Mouse (Mus musculus): ENCODE measurements around the gene Sgip1.

Gene Sgip1

DNA sequence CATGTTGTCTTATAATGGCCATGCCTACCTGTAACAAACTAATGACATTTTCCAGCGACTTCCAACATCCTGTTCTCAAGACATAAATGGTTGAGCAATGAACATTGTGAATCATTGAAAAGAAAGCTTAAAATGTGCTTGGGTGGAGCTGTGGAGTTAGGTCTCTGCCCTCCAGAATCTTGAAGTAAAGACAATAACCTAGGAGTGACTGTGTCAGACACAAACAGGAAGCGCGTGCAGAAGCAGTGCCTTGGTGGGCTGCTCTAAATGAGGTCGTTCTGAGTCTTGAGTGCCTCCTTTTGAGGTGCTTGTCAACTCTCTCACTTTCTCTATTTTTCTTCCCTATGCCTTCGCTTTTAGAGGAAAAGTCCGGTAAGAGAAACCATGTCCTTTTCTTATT lies 159.1 kb downstream of the Sgip1 start:
- DNase-seq = no peak

GRCm38 (mm10) chr4:102907843-102908427 lies 166.8 kb downstream of the Sgip1 start:
- DNase-seq = no peak

DNA sequence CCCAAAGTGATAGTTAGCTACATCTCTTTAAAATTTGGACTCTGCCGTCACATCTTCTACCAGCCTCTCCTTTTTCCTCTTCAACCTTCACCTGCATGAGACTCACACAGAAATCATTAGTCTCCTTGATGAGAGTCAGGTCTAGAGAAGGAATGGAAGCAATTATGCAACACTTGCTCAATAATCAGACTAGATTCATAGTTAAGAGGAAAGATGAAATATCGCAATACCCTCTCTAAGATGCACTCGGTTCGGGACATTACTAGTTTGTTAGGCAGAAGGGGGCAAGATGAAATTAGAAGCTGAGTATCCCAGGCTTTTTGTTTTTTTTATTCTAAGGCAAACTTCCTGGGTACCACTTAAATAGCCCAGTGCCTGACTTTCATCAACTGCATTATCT lies 169.1 kb downstream of the Sgip1 start:
- DNase-seq = no peak

DNA sequence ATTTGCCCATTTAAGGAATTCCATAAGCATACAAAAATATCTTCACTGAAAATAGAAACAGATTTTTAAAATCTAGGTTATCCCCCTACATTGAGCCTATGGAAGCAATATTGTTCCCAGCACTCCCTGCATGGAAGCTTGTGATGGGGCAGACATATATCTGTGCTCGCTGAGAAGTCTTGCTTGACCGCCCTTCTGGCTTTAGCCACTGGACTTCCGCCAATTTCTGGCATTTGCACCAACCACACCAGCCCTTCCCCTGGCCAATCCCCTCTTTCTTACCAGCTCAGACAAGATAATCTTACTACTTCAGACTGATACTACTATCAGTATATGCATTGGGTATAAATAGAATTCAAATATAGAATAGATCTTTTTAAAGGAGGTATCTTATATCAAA lies 172.1 kb downstream of the Sgip1 start:
- DNase-seq = no peak

DNA sequence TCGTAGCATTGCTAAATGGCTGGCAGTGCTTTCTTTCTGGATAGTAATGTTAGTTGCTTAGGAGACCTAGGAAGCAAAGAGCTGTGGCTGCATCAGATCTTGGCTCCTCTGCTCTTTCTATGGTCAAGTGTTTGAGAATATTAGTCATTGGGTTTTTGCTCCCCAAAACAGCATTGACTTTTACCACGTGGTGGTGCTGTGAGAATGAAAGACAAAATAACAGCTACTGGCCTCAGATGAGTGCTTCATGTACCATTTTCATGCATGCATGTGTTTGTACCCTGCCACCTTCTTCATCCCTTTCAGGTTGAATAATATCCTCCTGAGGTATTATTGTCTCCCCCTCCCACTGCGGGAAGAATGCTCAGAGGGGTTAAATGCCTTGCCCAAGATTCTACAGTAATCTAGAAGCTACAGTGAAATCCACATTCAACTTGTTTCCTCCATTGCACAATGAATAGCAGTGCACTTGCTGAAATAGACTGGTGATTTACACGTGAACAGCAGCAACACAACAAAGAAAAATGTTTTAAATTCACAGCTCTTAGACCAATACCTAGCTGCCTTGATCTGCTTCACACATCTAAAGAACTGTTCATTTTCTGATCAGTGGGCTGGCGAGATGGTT lies 172.7 kb downstream of the Sgip1 start:
- no peak for DNase-seq

DNA sequence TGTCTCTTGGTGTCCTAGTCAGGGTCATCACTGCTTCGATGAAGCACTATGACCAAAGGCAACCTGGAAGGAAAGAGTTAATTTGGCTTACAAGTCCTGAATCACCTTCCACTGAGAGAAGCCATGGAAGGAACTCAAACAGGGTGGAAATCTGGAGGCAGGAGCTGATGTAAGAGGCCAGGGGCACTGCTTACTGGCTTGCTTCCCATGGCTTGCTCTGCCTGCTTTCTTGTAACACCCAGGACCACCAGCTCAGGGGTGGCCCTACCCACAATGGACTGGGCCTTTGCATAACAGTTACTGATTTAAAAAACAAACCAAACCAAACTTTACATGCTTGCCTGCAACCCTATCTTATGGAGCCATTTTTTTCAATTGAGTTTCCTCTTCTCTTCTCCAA lies 177.1 kb downstream of the Sgip1 start:
- no peak for DNase-seq

DNA sequence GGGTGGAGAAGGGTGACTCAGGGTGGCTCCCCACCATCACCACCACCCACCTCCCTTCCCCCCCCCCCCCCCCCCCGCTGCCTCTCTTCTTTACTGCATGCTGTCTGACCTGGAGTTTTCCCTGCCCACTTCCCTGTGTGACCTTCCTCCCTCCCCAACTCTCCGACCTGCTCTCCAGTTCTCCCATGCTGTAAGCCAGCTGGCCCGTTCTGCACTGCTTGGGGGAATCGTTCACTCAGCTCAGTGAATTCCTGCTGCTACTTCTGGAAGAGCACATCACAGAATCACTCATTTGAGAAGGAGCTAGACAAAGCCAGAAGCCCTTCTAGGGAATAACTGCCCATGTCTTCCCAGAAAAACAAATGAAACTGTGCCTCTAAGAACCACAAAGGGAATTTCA lies 188.4 kb downstream of the Sgip1 start:
- no peak for DNase-seq

- DNase-seq = no peak
Measured at GRCm38 (mm10) chr4:102930679-102931078, 189.6 kb downstream of the Sgip1 start.

DNA sequence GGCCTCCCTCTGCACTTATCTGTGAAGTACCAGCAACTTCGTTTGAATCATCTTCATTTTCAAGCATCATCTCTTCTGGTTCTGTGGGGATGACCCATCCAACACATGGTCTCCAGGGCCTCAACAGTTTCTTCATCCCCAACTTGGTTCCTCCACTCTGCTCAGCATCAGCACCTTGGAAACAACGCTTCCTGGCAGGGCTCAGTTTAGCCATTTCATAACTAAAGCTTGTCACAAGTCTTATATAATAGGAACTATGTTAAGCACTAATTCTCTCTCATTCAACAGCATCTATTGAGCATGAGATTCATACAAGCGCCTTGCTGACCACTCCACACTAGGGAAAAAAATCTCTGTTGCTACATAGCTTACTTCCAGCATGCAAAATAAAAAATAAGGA lies 199.2 kb downstream of the Sgip1 start:
- no peak for DNase-seq

DNA sequence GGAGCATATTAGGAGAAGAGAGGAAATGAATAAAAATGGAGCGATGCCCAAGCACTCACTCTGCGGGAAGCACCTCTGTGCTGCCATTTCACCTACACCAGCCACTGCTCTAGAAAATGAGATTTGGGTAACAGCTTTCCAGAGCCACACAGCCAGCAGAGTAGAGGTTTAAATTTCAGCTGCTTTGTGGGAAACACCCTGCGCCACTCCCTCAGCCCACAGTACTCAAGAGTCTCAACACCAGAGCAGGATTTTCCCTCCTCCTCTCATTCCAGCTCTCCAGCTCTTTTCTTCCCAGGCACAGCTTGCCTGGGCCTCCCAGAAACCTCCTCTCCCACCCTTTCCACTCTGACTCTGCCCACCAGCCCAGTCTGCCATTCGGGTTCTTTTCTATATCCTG lies 199.6 kb downstream of the Sgip1 start:
- DNase-seq = no peak

DNA sequence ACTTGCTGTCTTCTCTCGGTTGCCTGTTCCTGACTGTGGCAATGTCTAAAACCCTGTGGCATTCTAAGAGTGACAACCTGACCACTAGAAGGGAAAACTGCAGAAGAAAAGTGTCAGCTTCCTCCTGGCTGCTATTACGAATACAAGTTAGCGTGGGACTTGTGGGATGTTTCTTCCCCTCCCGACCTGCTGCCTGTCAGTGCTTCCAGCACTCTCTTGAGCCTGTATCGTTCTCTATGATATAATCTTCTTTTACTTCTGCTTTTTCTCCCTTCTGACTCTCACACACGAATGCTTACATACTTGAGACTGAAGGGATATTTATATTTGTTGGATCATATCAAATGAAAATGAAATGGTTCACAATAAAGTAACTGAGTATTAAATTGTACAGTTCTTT lies 203.2 kb downstream of the Sgip1 start:
- no peak for DNase-seq

DNA sequence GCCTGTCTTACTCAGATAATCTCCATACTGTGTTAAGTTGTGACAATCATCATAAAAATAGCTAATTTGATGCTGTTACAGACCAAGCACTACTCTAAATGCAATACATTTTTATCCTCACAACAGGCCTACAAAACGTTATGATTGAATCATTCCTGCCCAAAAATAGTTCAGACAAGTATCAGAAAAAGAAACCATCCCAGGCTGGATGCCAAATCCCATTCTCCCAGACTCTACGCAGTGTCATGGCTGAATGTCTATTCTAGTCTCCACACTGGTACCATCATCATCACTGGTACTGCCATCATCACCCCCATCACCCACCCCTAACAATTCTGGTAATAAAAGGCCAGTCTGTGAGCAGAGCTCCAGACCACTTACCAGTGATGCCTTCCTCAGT lies 211.4 kb downstream of the Sgip1 start:
- DNase-seq = no peak

DNA sequence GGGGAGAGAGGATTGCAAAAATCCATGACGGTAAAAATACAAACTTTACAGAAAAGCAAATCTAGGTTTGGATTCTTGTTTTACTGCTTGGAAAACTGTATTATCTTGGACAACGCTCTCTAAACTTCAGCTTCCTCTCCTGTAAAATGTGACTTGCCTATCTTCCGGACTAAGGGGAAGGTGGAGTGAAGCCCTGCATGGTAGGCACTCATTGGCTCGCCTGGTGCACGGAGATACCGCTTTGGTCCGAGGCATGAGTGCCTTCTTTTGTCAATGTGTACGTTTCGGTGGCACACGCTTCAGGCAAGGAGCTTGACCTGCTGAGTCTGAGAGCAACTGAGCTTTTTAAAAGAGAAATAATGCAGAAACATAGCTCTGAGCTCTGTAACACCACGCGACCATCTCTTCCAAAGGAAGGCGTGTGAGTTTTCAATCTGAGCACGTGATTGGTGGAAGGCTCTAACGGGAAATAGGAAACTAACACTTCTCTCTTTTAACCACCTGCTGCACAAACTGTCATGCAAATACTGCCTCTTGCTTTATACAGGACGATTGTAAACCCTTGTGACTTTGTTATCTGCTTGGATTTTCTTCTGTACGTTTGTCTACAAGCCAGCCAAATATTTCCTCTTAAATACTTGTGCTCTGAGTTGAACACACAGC lies 214.3 kb downstream of the Sgip1 start:
- DNase-seq = no peak

DNA sequence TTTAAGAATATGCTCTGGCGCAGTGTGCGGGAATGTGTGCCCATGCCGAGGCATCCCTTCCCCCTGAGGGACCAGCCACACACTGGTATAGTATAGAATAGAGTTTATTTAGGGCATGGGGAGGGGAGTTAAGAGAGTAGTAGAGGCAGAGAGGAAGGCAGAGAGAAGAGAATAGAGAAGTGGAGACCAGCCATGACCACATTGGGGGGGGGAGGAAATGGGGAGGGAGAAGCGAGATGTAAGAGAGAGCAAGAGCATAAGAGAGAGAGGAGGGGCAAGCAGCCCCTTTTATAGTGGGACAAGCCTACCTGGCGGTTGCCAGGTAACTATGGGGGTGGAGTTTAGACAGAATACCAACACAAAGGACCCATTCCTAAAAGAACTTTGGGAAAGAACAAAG lies 218.3 kb downstream of the Sgip1 start:
- no peak for DNase-seq

GRCm38 (mm10) chr4:102964174-102964573 lies 223.1 kb downstream of the Sgip1 start:
- DNase-seq = no peak

- no peak for DNase-seq
Measured at GRCm38 (mm10) chr4:102967811-102968210, 226.7 kb downstream of the Sgip1 start.

- DNase-seq = no peak
Measured at GRCm38 (mm10) chr4:102969599-102969998, 228.5 kb downstream of the Sgip1 start.

DNA sequence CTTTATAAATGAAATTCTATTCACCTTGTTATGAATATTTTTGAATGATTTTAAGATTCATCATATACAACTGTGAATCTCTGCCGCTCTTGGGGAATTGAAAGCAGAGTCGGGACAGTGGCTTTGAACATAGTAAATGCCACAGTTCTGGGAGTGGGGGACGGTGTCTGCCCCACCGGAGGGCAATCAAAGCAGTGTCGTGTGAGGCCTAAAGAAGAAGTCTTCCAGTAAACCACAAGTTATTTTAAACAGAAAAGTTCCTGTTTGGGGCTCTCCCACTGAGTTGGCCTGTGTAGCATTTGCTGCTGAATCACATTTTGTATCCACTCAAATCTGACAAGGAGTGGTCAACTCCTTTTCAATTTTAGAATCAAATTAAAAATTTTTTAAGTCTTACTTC lies 230.1 kb downstream of the Sgip1 start:
- no peak for DNase-seq

DNA sequence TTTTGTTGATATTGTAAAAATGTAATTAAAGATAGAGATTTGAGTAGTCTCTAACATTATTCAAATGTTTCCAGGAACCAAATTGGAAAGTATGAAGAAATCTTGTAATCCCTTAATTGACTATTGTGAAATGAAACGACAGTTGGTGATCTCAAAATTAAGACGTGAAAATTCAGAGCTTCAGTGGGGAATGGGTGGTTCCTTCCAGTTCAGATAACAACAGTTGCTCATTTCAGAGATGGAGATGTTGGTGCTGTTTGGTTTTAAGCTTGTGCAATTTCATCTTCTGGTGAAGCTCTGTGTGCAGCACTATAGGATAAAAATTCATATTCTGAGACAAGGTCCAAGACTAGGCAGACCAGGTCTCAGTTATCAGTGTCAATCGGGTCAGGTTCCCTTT lies 231.0 kb downstream of the Sgip1 start:
- DNase-seq = no peak

GRCm38 (mm10) chr4:102974172-102974571 lies 233.1 kb downstream of the Sgip1 start:
- DNase-seq = no peak

DNA sequence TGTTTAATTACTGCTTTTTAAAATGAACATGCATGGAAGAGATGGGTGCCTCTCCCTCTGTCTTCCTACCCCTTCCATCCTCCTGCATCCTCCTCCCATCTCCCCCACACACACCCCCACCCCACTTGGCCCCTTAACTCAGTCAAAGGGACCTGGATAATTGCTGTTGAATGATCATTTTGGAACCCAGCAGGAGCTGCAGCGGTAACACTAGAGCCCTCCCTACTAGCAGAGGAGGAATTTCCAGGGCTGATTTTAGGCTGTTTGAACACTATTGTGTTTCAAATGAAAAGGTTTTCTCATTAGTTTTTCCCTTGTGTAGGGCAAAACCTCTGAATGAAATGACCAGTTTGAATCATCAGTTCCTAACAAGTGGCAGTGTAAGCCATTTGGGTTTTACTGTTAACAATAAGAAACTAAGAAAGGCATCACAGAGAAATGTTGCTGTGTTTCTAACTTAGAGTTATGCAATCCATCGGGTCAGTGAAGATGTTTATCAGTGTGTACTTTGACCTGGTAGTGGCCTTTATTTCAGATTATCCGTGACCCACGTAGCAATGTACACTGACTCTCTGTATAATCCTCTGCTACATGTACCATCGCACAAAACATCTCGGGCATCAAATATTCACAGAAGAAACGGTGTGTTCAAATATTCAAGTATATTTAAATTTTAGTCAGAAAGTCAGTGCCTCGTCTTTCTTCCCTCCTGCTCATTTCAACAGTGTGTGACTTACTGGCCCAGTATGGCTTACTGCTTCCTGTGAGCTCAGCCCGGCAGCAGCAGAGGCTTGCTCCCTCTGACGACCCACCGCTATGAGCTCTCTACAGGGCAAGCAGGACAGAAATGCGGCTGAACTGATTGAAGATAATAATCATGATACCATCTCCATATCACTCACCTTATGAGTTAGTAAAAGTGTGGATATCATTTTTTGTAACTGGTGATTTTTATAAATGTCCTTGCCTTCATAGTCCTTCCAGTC lies 235.5 kb downstream of the Sgip1 start:
- DNase-seq = no peak

DNA sequence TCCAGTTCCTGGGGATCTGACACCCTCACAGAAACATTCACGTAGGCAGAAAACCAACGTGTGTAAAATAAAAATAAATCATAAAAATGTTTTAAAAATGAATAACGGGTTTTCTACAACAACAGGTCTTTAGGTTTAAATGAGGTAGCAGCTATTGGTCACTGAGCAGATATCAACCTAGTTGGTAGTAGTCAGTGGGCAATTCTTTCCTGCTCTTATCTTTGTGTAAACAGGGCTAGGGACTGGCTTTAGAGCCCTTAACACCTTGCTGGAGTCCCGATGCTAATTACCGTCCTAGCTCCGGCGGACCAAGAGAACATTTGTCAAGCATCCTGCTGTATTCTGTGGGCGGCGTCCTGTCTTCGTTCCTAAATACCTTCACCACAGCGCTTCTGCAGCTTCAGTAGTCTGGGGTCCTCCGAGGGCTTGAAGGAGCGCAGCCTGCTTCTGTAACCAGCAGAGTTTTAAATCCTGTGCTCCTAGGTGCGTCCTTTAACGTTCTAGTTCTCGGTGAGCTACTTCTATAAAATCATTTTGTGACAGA lies 236.8 kb downstream of the Sgip1 start:
- no peak for DNase-seq

GRCm38 (mm10) chr4:102978440-102978839 lies 237.3 kb downstream of the Sgip1 start, which contains the start of gene Tctex1d1:
Tctex1d1 (plus strand) TSS chr4:102978606.
- DNase-seq = peak; percentile 34

Data from right cerebral cortex, postnatal 14 days (tissue).